8 mouse cellular contexts compared by ENCODE assay signal in genomic region chr13:38528687-38529294, GRCm38 (mm10). TPM values are rescaled to one million over a fixed set of nuclear protein-coding genes. Genes with fewer than 3 reads are reported as not detected.
A peak's percentile ranks its signal among the peaks of the same experiment; 100 is the strongest.
DNase-seq lines count a peak whose midpoint lies in the region; ATAC-seq and TF ChIP-seq lines count a peak whose summit lies in the region.

Gene Txndc5, minus strand, starts transcription at chr13:38528824.

- H3K27ac ChIP-seq in kidney, postnatal 0 days = peak within 1 kb of the TSS; percentile 96
- peak within 1 kb of the TSS; percentile 74 for H3K27ac ChIP-seq in bone marrow macrophage, adult 2 months (ENCODE audit: insufficient read depth, low read depth, low read length)
- peak within 1 kb of the TSS; percentile 96 for H3K27ac ChIP-seq in lung, embryonic 14.5 days (ENCODE audit: low read depth)
- H3K27ac ChIP-seq in small intestine, adult 2 months (ENCODE audit: insufficient read depth, low read depth, low read length) = peak within 1 kb of the TSS; percentile 56

- no peaks in the 10 kb centered on the region for H3K36me3 ChIP-seq in kidney, postnatal 0 days (ENCODE audit: insufficient read depth, low read length)
- no peaks in the 10 kb centered on the region for H3K36me3 ChIP-seq in lung, embryonic 14.5 days (ENCODE audit: insufficient read depth)
- no peaks in the 10 kb centered on the region for H3K36me3 ChIP-seq in small intestine, adult 2 months (ENCODE audit: control insufficient read depth, insufficient read depth, low read length)

- H3K9ac ChIP-seq in kidney, postnatal 0 days (ENCODE audit: low read depth, low read length) = peak within 1 kb of the TSS; percentile 91
- peak within 1 kb of the TSS; percentile 91 for H3K9ac ChIP-seq in lung, embryonic 14.5 days

- no peak for ATAC-seq in kidney, postnatal 0 days (replicated peaks; ENCODE audit: low FRiP score, low read depth)
- ATAC-seq in inflammation-experienced regulatory T-cells, adult 6 months = peak; percentile 19
- 0 out of 2 replicates have a peak, but pooled peaks have one; percentile 0 for ATAC-seq in lung, embryonic 14.5 days (ENCODE audit: insufficient read depth)

- peaks cover 20% of the 10 kb centered on the region for H3K4me1 ChIP-seq in kidney, postnatal 0 days (replicated peaks; ENCODE audit: insufficient read depth, low read length)
- peaks cover 14% of the 10 kb centered on the region for H3K4me1 ChIP-seq in bone marrow macrophage, adult 2 months (ENCODE audit: control insufficient read depth, insufficient read depth, low read length)
- H3K4me1 ChIP-seq in lung, embryonic 14.5 days (ENCODE audit: insufficient read depth) = peaks cover 26% of the 10 kb centered on the region
- peaks cover 9% of the 10 kb centered on the region; the same call in 1 of the 2 replicates for H3K4me1 ChIP-seq in small intestine, adult 2 months (ENCODE audit: control insufficient read depth, insufficient read depth, insufficient read length, low read length)

- DNase-seq in kidney, postnatal 0 days (ENCODE audit: low spot score) = no peak
- DNase-seq in kidney, adult 18-20 months = no peak
- DNase-seq in gastrocnemius, postnatal 25 days = peak; percentile 22
- DNase-seq in lung, embryonic 14.5 days = peak; percentile 28
- no peak for DNase-seq in urinary bladder, postnatal 10 days (ENCODE audit: low spot score)

- peak within 1 kb of the TSS; percentile 85 for H3K4me3 ChIP-seq in kidney, postnatal 0 days (replicated peaks; ENCODE audit: low read depth, low read length)
- peak within 1 kb of the TSS; percentile 80 for H3K4me3 ChIP-seq in bone marrow macrophage, adult 2 months (ENCODE audit: insufficient read depth, low read length)
- peak within 1 kb of the TSS; percentile 90 for H3K4me3 ChIP-seq in lung, embryonic 14.5 days (ENCODE audit: low read depth, low read length)
- peak within 1 kb of the TSS; percentile 81 for H3K4me3 ChIP-seq in small intestine, adult 2 months (ENCODE audit: low read depth, low read length)

- H3K27me3 ChIP-seq in kidney, postnatal 0 days (ENCODE audit: insufficient read depth, low read length) = no peaks in the 10 kb centered on the region
- no peaks in the 10 kb centered on the region for H3K27me3 ChIP-seq in lung, embryonic 14.5 days (ENCODE audit: insufficient read depth, low read length)
- H3K27me3 ChIP-seq in small intestine, adult 2 months (ENCODE audit: control insufficient read depth, insufficient read depth, low read length) = no peaks in the 10 kb centered on the region

- peak within 1 kb of the TSS; percentile 90 for H3K4me2 ChIP-seq in kidney, postnatal 0 days (ENCODE audit: low read length)
- H3K4me2 ChIP-seq in lung, embryonic 14.5 days = peak within 1 kb of the TSS; percentile 86

- no peak for TF ChIP-seq POLR2A in bone marrow macrophage, adult 2 months (IDR thresholded peaks at IDR 0.05; ENCODE audit: borderline replicate concordance, low read depth, low read length)
- TF ChIP-seq POLR2A in small intestine, adult 2 months (IDR thresholded peaks at IDR 0.05; ENCODE audit: low read depth, low read length) = no peak

- no peak for TF ChIP-seq CTCF in kidney, postnatal 0 days (IDR thresholded peaks at IDR 0.05; ENCODE audit: low read depth)
- TF ChIP-seq CTCF in bone marrow macrophage, adult 2 months (IDR thresholded peaks at IDR 0.05; ENCODE audit: low read depth, low read length) = no peak
- TF ChIP-seq CTCF in lung, embryonic 14.5 days (IDR thresholded peaks at IDR 0.05; ENCODE audit: low read depth) = no peak
- no peak for TF ChIP-seq CTCF in small intestine, adult 2 months (IDR thresholded peaks at IDR 0.05; ENCODE audit: extremely low read depth, insufficient read length, insufficient replicate concordance, low read depth, low read length)

- 52% methylated on average over 9 of the region's 9 CpGs for WGBS in kidney, postnatal 0 days
- WGBS in lung, embryonic 14.5 days = 45% methylated on average over 9 of the region's 9 CpGs
- WGBS in small intestine, adult 2 months = 22% methylated on average over 9 of the region's 9 CpGs

- no peaks in the 10 kb centered on the region for H3K9me3 ChIP-seq in kidney, postnatal 0 days (replicated peaks; ENCODE audit: low read length)
- H3K9me3 ChIP-seq in lung, embryonic 14.5 days (ENCODE audit: low read depth, low read length) = no peaks in the 10 kb centered on the region

RNA-seq across cellular contexts. Expression of gene Txndc5, which starts in this region (rescaled TPM):
- polyA plus RNA-seq in kidney, postnatal 0 days (2015; fragmentation: Nextera tagmentation; extraction: Ambion mirVana) = 237 and 243 TPM in 2 replicates
- 41.9 and 46.3 TPM in 2 replicates for polyA plus RNA-seq in bone marrow macrophage, adult 2 months (2012; ENCODE audit: insufficient read depth, insufficient read length, missing spikeins)
- 10 to 100 TPM; 26.5 to 34.9 TPM for total RNA-seq in gastrocnemius, postnatal 25 days (2021)
- 10 to 100 TPM; 13.8 to 48.2 (median 18.8) TPM for polyA plus RNA-seq in inflammation-experienced regulatory T-cells, adult 6 months (2017; shearing (Covaris generic))
- polyA plus RNA-seq in lung, embryonic 14.5 days (2014; fragmentation: Nextera tagmentation; extraction: Ambion mirVana) = 290 and 295 TPM in 2 replicates
- polyA plus RNA-seq in small intestine, adult 2 months (2012; rRNA removed) = 132 and 222 TPM in 2 replicates

Comparison
In these comparisons a context has a peak if more than half of its experiments do, and no peak if none do; other contexts are left out.
1. DNase-seq: peak in gastrocnemius, postnatal 25 days (single experiment) and lung, embryonic 14.5 days (single experiment); none in kidney, postnatal 0 days (single experiment), kidney, adult 18-20 months (single experiment) and urinary bladder, postnatal 10 days (single experiment).
2. Peak in every context shown above with its lines, with median percentiles within 50 percentile points of each other: H3K27ac ChIP-seq and H3K4me3 ChIP-seq.